Mouse (Mus musculus): ENCODE data around the gene Atp6v0e. TPM values are rescaled to one million over a fixed set of nuclear protein-coding genes. Genes with fewer than 3 reads are reported as not detected.

Atp6v0e gene
- total RNA-seq, 2 experiments from 2014 or later, result 39.2 to 44.6 TPM

DNA sequence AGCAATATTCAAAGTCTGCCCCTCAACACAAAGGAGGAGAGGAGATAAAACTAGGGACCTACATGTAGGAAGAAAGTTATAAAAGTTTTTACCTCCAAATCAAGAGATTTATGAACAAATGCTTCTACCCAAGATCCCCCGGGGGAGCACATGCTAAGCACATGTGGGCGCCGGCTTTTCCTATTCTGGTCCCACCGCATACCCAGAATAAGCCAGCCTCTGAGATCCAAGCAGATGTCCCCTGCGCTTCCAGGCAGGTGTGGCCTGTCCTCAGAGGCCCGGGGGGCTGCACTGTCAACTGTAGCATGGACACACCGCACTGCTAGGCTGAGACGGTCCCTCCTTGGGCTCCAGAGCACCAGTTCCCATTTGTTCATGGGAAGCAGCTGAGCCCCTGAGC, 19.6 kb upstream of the Atp6v0e start:
- Histone ChIP-seq H3K4me3 (no peak overlapping the region), H3K27ac (peak overlapping the region; percentile 29)
- no peak for DNase-seq (ENCODE audit: extremely low spot score in 1 of 2, low spot score in 2 of 2)
- no peak for TF ChIP-seq CTCF (IDR thresholded peaks at IDR 0.05)
- intact Hi-C loops (cut with DNase I), result no loop called here

DNA sequence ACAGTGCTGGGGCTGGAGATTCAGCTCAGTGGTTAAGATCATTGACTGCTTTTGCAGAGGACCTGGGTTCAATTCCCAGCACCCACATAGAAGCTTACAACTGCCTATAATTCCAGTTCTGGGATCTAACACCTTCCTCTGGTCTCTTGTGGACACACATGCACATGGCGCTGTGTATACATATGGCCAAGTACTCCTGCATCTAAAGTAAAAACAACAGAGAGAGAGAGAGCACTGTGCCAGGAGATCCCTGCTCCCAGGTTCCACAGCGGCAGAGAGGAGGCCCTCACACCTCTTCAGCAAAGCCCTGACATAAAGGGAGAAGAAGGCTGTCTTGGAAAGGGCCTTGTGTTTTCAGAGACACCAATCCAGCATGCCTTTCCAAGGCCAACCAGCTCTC, 19.0 kb upstream of the Atp6v0e start:
- TF ChIP-seq CTCF (IDR thresholded peaks at IDR 0.05), result no peak
- Histone ChIP-seq H3K4me3 (no peak overlapping the region), H3K27ac (peak overlapping the region; percentile 29)
- intact Hi-C loops (cut with DNase I), result no loop called here
- no peak for DNase-seq (ENCODE audit: extremely low spot score in 1 of 2, low spot score in 2 of 2)

DNA sequence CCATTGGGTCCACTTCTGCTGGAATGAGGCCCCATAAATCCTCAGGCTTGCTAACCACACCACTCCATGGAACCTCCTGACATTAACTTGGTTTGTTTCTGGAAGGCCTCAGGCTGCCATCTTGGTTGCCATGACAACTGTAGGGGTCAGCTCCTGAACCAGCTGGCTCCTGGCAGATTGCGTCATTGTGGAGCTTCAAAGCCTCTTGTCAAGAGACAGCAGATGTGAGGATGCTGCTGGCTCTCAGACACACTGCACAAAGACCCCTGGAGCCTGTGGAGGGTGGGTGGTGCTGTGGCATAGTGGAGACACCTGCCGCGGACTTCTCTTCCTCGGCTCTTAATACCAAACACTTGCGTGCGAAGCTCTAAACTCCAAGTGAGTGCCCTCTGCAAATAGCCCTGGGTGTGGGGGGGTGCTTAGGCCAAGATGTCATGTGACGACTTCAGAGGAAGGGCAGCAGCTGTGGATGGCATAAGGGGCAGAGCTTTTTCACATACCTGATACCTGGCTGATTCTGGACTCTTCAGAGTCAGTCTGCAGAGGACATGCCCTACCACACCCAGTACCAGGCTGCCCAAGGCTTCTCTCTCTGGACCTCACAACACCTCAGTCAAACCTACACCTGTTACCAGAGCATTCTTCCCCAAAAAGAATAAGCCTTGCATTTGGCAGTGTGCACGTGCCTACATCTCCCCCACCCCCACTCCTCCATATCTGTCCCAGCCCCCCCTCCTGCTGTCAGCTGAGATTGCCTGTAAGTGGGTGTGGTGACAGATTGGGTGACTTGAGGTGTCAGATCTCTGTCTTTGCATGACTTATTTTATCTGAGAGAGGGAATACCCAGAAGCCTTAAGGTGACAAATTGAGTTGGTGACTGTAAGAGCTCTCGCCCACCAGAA, 18.3 kb upstream of the Atp6v0e start:
- H3K27ac ChIP-seq, result peak overlapping the region; percentile 66
- H3K4me3 ChIP-seq, result no peak overlapping the region
- DNase-seq (ENCODE audit: extremely low spot score in 1 of 2, low spot score in 2 of 2), result no peak

DNA sequence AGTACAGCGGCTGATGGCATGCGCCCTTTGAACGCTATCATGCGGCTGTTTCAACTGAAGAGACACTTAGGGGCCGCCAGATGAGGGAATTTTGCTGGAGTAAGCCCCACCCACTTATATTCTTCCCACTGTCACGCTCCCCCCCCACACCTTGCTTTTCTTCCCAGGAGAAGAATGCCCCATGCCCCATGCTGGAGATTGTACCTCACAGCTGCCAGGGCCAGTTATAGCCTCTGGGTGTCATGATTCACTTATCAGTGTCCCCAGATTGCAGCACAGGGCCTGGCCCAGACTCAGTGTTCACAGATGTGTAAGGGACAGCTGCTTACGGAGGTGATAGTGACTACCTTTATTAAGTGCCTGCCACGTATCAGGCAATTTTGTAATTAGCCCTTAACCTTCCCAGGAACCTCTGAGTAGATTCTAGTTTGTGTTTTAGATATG, 17.6 kb upstream of the Atp6v0e start:
- no peak for DNase-seq (ENCODE audit: extremely low spot score in 1 of 2, low spot score in 2 of 2)
- Histone ChIP-seq H3K27ac (peak overlapping the region; percentile 58; the same call in 1 of the 2 replicates), H3K4me3 (no peak overlapping the region)
- intact Hi-C loops (cut with DNase I), result no loop called here
- TF ChIP-seq CTCF (IDR thresholded peaks at IDR 0.05), result no peak

More for the DNA sequence above, 18.3 kb upstream of the Atp6v0e start:
- intact Hi-C loops (cut with DNase I), result no loop called here
- no peak for TF ChIP-seq CTCF (IDR thresholded peaks at IDR 0.05)

DNA sequence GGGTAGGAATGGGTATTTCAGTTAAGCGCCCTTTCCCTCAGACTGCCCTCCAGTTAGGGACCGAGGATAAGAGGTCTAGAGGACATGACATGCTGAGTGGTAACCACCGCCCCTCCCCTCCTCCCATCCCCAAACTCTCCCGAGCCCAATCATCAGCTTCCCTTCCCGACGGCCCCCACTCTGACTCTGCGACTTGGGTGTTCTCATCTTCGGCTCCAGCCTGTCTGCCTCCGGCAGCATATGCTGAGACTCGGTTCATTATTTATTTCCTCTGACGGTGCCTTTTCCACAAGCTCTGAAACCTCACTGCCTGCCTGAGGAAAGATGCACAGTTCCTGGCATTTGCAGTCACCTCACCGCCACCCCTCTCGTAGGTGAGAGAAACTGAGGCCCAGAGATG, 15.7 kb upstream of the Atp6v0e start:
- Histone ChIP-seq H3K4me3 (no peak overlapping the region), H3K27ac (peak overlapping the region; percentile 22)
- TF ChIP-seq CTCF (IDR thresholded peaks at IDR 0.05), result no peak
- intact Hi-C loops (cut with DNase I), result no loop called here
- no peak for DNase-seq (ENCODE audit: extremely low spot score in 1 of 2, low spot score in 2 of 2)

DNA sequence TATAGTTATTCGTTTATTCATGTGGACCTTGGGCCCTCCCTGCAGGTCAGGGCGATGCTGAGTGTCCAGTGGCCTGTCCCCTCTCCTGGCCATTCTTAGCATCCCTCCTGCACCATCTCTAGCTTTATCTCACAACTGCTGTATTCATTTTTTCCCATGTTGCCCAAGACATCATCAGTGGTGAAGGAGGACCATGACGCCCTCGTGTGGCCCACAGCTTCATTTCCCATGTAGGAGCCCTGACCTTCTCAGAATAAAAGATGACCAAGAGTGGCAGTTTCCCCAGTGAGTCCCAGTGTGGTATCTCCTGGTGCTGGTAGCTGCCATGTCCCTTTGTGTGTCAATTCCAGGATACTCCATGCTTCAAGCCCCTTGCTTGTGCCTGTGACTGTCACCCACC, 13.5 kb upstream of the Atp6v0e start:
- Histone ChIP-seq H3K27ac (peak overlapping the region; percentile 80), H3K4me3 (no peak overlapping the region)
- intact Hi-C loops (cut with DNase I), result no loop called here
- TF ChIP-seq CTCF (IDR thresholded peaks at IDR 0.05), result peak; percentile 5
- no peak for DNase-seq (ENCODE audit: extremely low spot score in 1 of 2, low spot score in 2 of 2)

DNA sequence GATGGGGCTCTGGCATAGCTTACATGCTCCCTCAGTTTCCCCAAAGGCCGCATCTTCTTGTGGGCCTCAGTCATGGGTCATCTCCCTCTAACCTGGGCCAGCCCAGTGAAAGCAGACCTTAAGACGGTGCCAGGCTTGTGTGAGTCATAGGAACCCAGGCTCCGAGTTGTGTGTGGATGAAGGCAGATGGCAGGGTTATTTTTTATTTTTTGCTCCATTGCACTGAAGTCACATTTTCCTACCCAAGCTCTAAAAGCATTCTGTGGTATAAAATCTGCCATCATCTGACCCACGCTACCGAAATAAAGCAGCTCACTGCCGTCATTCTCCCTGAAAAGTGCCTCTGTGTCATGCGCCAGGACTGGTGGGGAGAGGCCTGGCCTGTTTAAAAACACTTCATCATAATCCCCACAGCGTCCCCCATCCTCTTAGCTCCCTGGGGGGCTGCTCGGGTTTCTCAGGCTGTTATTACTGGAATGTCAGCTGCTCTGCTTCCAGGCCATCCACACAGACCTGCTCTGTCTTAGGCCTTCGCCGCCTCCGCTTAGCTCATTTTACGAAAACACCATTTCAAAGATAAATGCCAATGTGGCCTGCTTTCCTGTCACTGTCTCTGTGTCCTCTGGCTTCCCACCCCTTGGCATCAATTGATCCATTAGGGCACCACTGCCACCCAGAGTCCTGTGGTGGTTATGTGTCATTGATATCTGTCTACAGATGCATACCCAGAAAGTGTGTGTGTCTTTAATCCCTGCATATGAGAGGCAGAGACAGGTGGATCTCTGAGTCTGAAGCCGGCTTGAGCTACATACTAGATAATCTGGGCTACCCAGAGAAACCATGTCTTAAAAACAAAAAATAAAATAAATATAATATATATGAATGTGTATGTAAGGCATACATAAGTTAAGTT, 12.3 kb upstream of the Atp6v0e start:
- intact Hi-C loops (cut with DNase I), result no loop called here
- peak in 1 of 2 experiments; percentile 45 for DNase-seq (ENCODE audit: extremely low spot score in 1 of 2, low spot score in 2 of 2)
- Histone ChIP-seq H3K4me3 (no peak overlapping the region), H3K27ac (peak overlapping the region; percentile 80)
- peak; percentile 28 for TF ChIP-seq CTCF (IDR thresholded peaks at IDR 0.05)

DNA sequence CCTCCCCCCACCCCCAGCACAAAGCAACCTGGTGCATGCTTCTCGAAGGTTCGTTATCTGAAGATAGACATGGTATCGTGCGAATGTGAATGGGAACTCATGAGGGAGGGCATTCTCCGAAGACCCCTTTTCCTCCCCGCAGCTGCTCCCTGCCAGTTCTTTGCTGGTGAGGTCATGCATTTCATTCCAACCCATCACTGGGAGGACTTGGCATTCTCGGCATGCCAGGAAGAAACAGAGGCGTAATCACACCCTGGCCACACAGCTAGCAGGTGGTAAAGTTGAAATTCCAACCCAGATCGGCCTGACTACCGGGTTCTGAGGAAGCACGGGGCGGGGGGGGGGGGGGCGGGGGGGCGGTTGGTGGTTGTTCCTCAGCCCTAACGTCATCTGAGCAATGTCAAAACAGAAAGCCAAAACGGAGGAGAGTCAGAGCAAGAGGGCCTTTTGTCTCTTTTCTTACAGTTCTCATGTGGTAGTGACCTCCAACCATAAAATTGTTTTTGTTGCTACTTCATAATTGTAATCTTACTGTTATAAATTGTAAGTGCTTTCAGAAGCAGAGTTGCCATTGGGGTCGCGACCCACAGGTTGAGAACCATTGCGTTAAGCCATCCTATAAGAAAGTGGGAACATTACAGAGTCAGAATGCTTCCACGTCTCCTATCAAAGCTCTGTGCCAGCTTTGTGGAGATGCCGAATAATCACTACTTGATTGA, 4.0 kb upstream of the Atp6v0e start:
- DNase-seq (ENCODE audit: extremely low spot score in 1 of 2, low spot score in 2 of 2), result no peak
- no peak overlapping the region for H3K27ac ChIP-seq
- intact Hi-C loops (cut with DNase I), result no loop called here
- no peak overlapping the region for H3K4me3 ChIP-seq
- TF ChIP-seq CTCF (IDR thresholded peaks at IDR 0.05), result no peak

DNA sequence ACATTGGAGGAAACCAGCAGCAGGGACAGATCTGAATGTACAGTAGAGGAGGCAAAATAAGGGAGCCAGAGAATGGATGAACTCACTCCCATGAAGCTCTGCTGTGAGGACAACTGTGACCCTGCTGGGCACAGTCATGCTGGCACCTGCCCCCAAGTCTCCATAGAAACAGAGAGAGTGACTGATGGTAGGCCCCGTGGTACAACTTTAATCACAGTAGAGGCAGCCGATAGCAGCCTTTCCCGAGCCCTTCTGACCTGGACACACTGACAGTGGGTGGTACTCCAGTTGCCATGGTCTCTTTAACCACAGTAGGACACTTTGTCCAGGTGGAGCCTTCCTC, 3.5 kb upstream of the Atp6v0e start:
- Histone ChIP-seq H3K27ac (no peak overlapping the region), H3K4me3 (no peak overlapping the region)
- TF ChIP-seq CTCF (IDR thresholded peaks at IDR 0.05), result no peak
- no peak for DNase-seq (ENCODE audit: extremely low spot score in 1 of 2, low spot score in 2 of 2)
- intact Hi-C loops (cut with DNase I), result no loop called here

DNA sequence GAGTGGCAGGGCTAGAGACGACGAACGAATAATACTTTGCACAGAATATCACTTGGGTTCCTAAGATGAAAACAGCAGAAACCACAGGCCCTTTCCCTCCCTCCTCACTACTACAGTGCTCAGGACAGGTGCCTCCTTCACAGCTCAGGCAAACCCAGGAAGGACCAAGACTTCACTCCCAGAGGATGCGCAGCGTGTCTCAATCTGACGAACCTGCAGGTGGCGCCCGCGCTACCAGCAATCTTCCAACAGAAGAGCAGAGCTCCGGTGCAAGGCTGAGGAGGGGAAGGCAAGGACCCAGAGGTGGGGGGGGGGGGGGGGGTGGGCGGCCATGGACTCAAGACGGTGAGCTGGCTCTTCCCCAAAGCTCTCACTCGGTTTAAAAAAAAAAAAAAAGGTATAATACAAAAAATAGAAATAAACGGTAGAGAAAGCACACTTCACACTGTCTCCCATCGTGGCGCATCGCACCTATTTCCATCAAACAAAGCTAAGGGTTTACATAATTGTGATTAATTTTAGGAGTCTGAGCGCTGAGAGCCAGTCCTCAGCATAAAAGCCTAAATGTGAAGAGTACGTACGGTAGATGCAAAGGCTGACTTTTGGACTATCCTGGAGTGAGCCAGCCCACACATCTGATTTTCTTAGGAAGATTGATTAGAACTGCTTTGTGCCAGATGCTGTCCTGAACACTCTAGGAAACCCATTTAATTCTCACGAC, 2.7 kb upstream of the Atp6v0e start:
- TF ChIP-seq CTCF (IDR thresholded peaks at IDR 0.05), result peak; percentile 72
- intact Hi-C loops (cut with DNase I), result loop anchor here (1.0 to 10.0 kb wide), 3 partner anchors 122 to 346 kb away; partner anchors contain the start of gene Bnip1
- Histone ChIP-seq H3K4me3 (peak overlapping the region; percentile 13), H3K27ac (peak overlapping the region; percentile 58)
- peak; percentile 87 to 91 for DNase-seq (ENCODE audit: extremely low spot score in 1 of 2, low spot score in 2 of 2)

DNA sequence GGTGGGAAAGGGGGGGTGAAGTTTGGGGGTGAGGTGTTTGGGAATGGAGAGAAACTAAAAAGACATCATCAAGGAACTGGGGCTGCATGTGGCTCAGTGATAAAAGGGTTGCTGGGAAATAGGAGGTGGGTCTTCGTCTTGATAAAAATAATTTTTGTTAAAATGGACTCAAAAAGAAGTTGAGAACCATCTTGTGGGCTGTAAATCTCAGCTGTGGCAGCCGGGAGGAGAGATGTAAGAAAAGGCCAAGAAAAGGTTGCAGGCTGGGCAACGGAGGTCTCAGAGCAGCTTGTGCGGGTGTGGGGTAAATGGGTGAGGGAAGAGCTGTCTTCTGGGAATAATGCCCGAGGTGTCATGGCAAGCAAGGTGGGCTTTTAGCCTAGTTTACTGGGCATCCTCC, 827 bp upstream of the Atp6v0e start:
- no peak for TF ChIP-seq CTCF (IDR thresholded peaks at IDR 0.05)
- H3K27ac ChIP-seq, result no peak overlapping the region
- no peak overlapping the region for H3K4me3 ChIP-seq
- no peak for DNase-seq (ENCODE audit: extremely low spot score in 1 of 2, low spot score in 2 of 2)
- intact Hi-C loops (cut with DNase I), result loop anchor here (5.0 to 10.0 kb wide), 2 partner anchors 120 to 347 kb away; partner anchors contain the start of gene Bnip1
